Mouse (Mus musculus): ENCODE measurements at regions not wholly inside any gene's neighbourhood (a gene's known extent, or its start where the extent isn't known, plus 50 kb on each side); places are given as distances from the start of the nearest gene placed in this dataset.

- no peak for DNase-seq (ENCODE audit: low spot score)
Observed at GRCm38 (mm10) chr6:143536525-143537293, 369.7 kb downstream of the Etnk1 start.

- DNase-seq (ENCODE audit: low spot score), result no peak
Observed at GRCm38 (mm10) chr6:143547406-143547903, 380.4 kb downstream of the Etnk1 start.

- no peak for DNase-seq (ENCODE audit: low spot score)
Observed at GRCm38 (mm10) chr6:143554946-143555345, 387.9 kb downstream of the Etnk1 start.

- DNase-seq (ENCODE audit: low spot score), result no peak
Observed at GRCm38 (mm10) chr6:143558046-143558884, 391.2 kb downstream of the Etnk1 start.

GRCm38 (mm10) chr6:143559316-143559715 lies 392.3 kb downstream of the Etnk1 start:
- no peak for DNase-seq (ENCODE audit: low spot score)

- DNase-seq (ENCODE audit: low spot score), result no peak
Observed at GRCm38 (mm10) chr6:143561316-143562088, 394.5 kb downstream of the Etnk1 start.

- no peak for DNase-seq (ENCODE audit: low spot score)
Observed at GRCm38 (mm10) chr6:143571356-143572115, 404.5 kb downstream of the Etnk1 start.

- no peak for DNase-seq (ENCODE audit: low spot score)
Observed at GRCm38 (mm10) chr6:143579223-143579622, 412.2 kb downstream of the Etnk1 start.

GRCm38 (mm10) chr6:143589666-143590065 lies 422.6 kb downstream of the Etnk1 start:
- DNase-seq (ENCODE audit: low spot score), result no peak

- DNase-seq (ENCODE audit: low spot score), result no peak
Observed at GRCm38 (mm10) chr6:143590231-143590630, 423.2 kb downstream of the Etnk1 start.

- no peak for DNase-seq (ENCODE audit: low spot score)
Observed at GRCm38 (mm10) chr6:143592490-143592889, 425.5 kb downstream of the Etnk1 start.

- DNase-seq (ENCODE audit: low spot score), result no peak
Observed at GRCm38 (mm10) chr6:143595486-143595885, 428.5 kb downstream of the Etnk1 start.

GRCm38 (mm10) chr6:143597414-143597813 lies 430.4 kb downstream of the Etnk1 start:
- no peak for DNase-seq (ENCODE audit: low spot score)

- no peak for DNase-seq (ENCODE audit: low spot score)
Observed at GRCm38 (mm10) chr6:143598916-143599315, 431.9 kb downstream of the Etnk1 start.

- no peak for DNase-seq (ENCODE audit: low spot score)
Observed at GRCm38 (mm10) chr6:143609100-143609499, 442.1 kb downstream of the Etnk1 start.

GRCm38 (mm10) chr6:143612966-143613365 lies 445.9 kb downstream of the Etnk1 start:
- DNase-seq (ENCODE audit: low spot score), result no peak

- DNase-seq (ENCODE audit: low spot score), result peak; percentile 8
Observed at GRCm38 (mm10) chr6:143614431-143614987, 447.5 kb downstream of the Etnk1 start.

GRCm38 (mm10) chr6:143615361-143615760 lies 448.3 kb downstream of the Etnk1 start:
- no peak for DNase-seq (ENCODE audit: low spot score)

GRCm38 (mm10) chr6:143616386-143616785 lies 449.4 kb downstream of the Etnk1 start:
- no peak for DNase-seq (ENCODE audit: low spot score)

GRCm38 (mm10) chr6:143618558-143618957 lies 451.5 kb downstream of the Etnk1 start:
- DNase-seq (ENCODE audit: low spot score), result no peak

GRCm38 (mm10) chr6:143620583-143620982 lies 453.6 kb downstream of the Etnk1 start:
- no peak for DNase-seq (ENCODE audit: low spot score)
